In the genomic region with DNA sequence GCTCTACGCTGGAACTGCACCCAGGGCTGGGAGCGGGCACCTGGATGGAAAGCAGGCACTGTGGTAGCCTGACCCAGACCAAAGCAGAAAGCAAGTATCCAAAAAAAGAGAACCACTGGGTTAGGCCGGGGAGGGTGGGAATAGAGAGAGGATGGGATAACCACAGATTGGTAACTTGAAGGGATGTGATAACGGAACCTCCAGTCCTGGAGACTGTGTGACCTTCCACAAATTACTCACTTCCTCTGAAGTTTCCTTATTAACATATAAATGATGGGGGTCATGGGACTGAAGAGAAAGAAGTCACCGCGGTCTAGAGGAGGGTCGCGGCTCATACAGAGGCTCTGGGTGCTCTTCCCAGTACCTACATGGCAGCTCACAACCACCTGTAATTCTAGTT, we compare ENCODE assay signal across 27 mouse cellular contexts. TPM values are rescaled to one million over a fixed set of nuclear protein-coding genes. Genes with fewer than 3 reads are reported as not detected.
DNase-seq lines count a peak whose midpoint lies in the region; ATAC-seq and TF ChIP-seq lines count a peak whose summit lies in the region.
"Had no signal": no experiment of that assay in that cellular context is flagged by ENCODE, and none has a peak within 500 bp of the region (broad histone marks: within the 10 kb centered on the region; RNA-seq: fewer than 3 reads in every experiment).

No protein-coding gene starts in this region.

- no peaks in the 10 kb centered on the region for H3K9me3 ChIP-seq in hindbrain, embryonic 10.5 days
- H3K9me3 ChIP-seq in hindbrain, embryonic 13.5 days, result no peaks in the 10 kb centered on the region
- no peaks in the 10 kb centered on the region for H3K9me3 ChIP-seq in E14TG2a.4 (ENCODE audit: low read length)
- H3K9me3 ChIP-seq: embryonic facial prominence, embryonic 10.5 days; embryonic facial prominence, embryonic 13.5 days; forebrain, embryonic 12.5 days; forebrain, embryonic 15.5 days had no signal

- peaks cover 89% of the 10 kb centered on the region for H3K36me3 ChIP-seq in hindbrain, embryonic 10.5 days
- H3K36me3 ChIP-seq in hindbrain, embryonic 13.5 days, result peaks cover 84% of the 10 kb centered on the region
- peaks cover 14% of the 10 kb centered on the region for H3K36me3 ChIP-seq in E14TG2a.4 (ENCODE audit: insufficient read depth, low read length)

- H3K27me3 ChIP-seq in hindbrain, embryonic 10.5 days (ENCODE audit: insufficient read depth, poor library complexity, severe bottlenecking), result peaks cover 51% of the 10 kb centered on the region
- 0 out of 2 replicates have a peak, but pooled peaks cover 18% of the 10 kb centered on the region for H3K27me3 ChIP-seq in hindbrain, embryonic 13.5 days
- H3K27me3 ChIP-seq in E14TG2a.4 (ENCODE audit: insufficient read depth, low read length), result peaks cover 47% of the 10 kb centered on the region
- H3K27me3 ChIP-seq: forebrain, embryonic 15.5 days; Patski had no signal

- H3K4me3 ChIP-seq in hindbrain, embryonic 10.5 days, result peak overlapping the region; percentile 24; the same call in 1 of the 2 replicates
- no peak overlapping the region for H3K4me3 ChIP-seq in hindbrain, embryonic 13.5 days
- H3K4me3 ChIP-seq in E14TG2a.4 (replicated peaks; ENCODE audit: low read length), result peak overlapping the region; percentile 46; the same call in 1 of the 2 replicates
- H3K4me3 ChIP-seq: embryonic facial prominence, embryonic 10.5 days; embryonic facial prominence, embryonic 13.5 days; erythroblast, embryonic 14.5 days; forebrain, embryonic 12.5 days; forebrain, embryonic 15.5 days; heart, adult 2 months had no signal

- no peak overlapping the region for H3K27ac ChIP-seq in hindbrain, embryonic 10.5 days
- H3K27ac ChIP-seq in hindbrain, embryonic 13.5 days, result no peak overlapping the region
- H3K27ac ChIP-seq: embryonic facial prominence, embryonic 10.5 days; embryonic facial prominence, embryonic 13.5 days; forebrain, embryonic 12.5 days; forebrain, embryonic 15.5 days; heart, adult 2 months; hindbrain, embryonic 14.5 days; hindbrain, postnatal 0 days had no signal

- peaks cover 50% of the 10 kb centered on the region for H3K4me1 ChIP-seq in hindbrain, embryonic 10.5 days (replicated peaks)
- peaks cover 58% of the 10 kb centered on the region for H3K4me1 ChIP-seq in hindbrain, embryonic 13.5 days (replicated peaks)
- peaks cover 68% of the 10 kb centered on the region for H3K4me1 ChIP-seq in E14TG2a.4 (replicated peaks; ENCODE audit: low read depth, low read length)

- no peak overlapping the region for H3K4me2 ChIP-seq in hindbrain, embryonic 13.5 days
- H3K4me2 ChIP-seq: embryonic facial prominence, embryonic 13.5 days; forebrain, embryonic 12.5 days; forebrain, embryonic 15.5 days; heart, embryonic 11.5 days; hindbrain, embryonic 14.5 days had no signal

- DNase-seq in hindbrain, embryonic 10.5 days (ENCODE audit: low spot score), result no peak
- DNase-seq in right cerebral cortex, postnatal 4 days, result no peak
- no peak for DNase-seq in kidney, adult 9 months
- DNase-seq in heart, adult 9 months (ENCODE audit: low spot score in 2 of 2), result no peak
- DNase-seq: adrenal gland, adult 8-10 months; adrenal gland, postnatal 25 days; cerebellum, postnatal 10 days; embryo, embryonic 11 days; gastrocnemius, postnatal 25 days had no signal

- ATAC-seq in hindbrain, embryonic 13.5 days (ENCODE audit: low FRiP score), result no peak
- ATAC-seq in granulocyte monocyte progenitor cell, adult 5-6 weeks (replicated peaks; ENCODE audit: poor library complexity, severe bottlenecking), result peak; percentile 61
- ATAC-seq: CD4-positive, CD25-positive, alpha-beta regulatory T cell, adult 4 months; forebrain, embryonic 15.5 days; hindbrain, postnatal 0 days; inflammation-experienced regulatory T-cells, adult 6 months; intestine, embryonic 16.5 days; Patski had no signal

- WGBS in hindbrain, embryonic 10.5 days, result 85% methylated on average over 8 of the region's 8 CpGs
- WGBS in hindbrain, embryonic 13.5 days, result 79% methylated on average over 8 of the region's 8 CpGs

- no peak overlapping the region for H3K9ac ChIP-seq in hindbrain, embryonic 13.5 days
- H3K9ac ChIP-seq: embryonic facial prominence, embryonic 13.5 days; forebrain, embryonic 12.5 days; forebrain, embryonic 15.5 days; hindbrain, embryonic 14.5 days had no signal

- TF ChIP-seq CTCF in E14TG2a.4 (conservative IDR thresholded peaks at IDR 0.05; ENCODE audit: low read length), result no peak

RNA-seq across cellular contexts. Expression of gene Fam171a2, which starts 7.2 kb away (rescaled TPM):
- polyA plus RNA-seq in hindbrain, embryonic 10.5 days (2016; fragmentation: Nextera tagmentation; extraction: Ambion mirVana), result 5.2 and 8.3 TPM in 2 replicates
- polyA plus RNA-seq in hindbrain, embryonic 13.5 days (2015; fragmentation: Nextera tagmentation; extraction: Ambion mirVana), result 15.9 and 17.1 TPM in 2 replicates
- total RNA-seq in granulocyte monocyte progenitor cell, adult 5-6 weeks (2014; fragmentation: Nextera tagmentation), result not detected in 2 replicates
- total RNA-seq in granulocyte monocyte progenitor cell, adult 5-6 weeks (2017), result not detected in 2 replicates
- polyA plus RNA-seq: CD4-positive, CD25-positive, alpha-beta regulatory T cell, adult 4 months; inflammation-experienced regulatory T-cells, adult 6 months had no signal

RNA-seq across cellular contexts. Expression of gene Grn, which starts 10.1 kb away (rescaled TPM):
- 76.8 and 88.9 TPM in 2 replicates for polyA plus RNA-seq in hindbrain, embryonic 10.5 days (2016; fragmentation: Nextera tagmentation; extraction: Ambion mirVana)
- polyA plus RNA-seq in hindbrain, embryonic 13.5 days (2015; fragmentation: Nextera tagmentation; extraction: Ambion mirVana), result 76.5 and 77.3 TPM in 2 replicates
- total RNA-seq in granulocyte monocyte progenitor cell, adult 5-6 weeks (2014; fragmentation: Nextera tagmentation), result 110 and 152 TPM in 2 replicates
- total RNA-seq in granulocyte monocyte progenitor cell, adult 5-6 weeks (2017), result 38.6 and 48.3 TPM in 2 replicates

RNA-seq across cellular contexts. Expression of gene Itga2b, which starts 29.7 kb away (rescaled TPM):
- polyA plus RNA-seq in hindbrain, embryonic 10.5 days (2016; fragmentation: Nextera tagmentation; extraction: Ambion mirVana), result 5.6 and 8.3 TPM in 2 replicates
- polyA plus RNA-seq in hindbrain, embryonic 13.5 days (2015; fragmentation: Nextera tagmentation; extraction: Ambion mirVana), result 5.9 and 6.2 TPM in 2 replicates
- 12.4 and 17.1 TPM in 2 replicates for total RNA-seq in granulocyte monocyte progenitor cell, adult 5-6 weeks (2014; fragmentation: Nextera tagmentation)
- total RNA-seq in granulocyte monocyte progenitor cell, adult 5-6 weeks (2017), result 14.4 and 14.7 TPM in 2 replicates

RNA-seq across cellular contexts. Expression of gene Slc25a39, which starts 32.5 kb away (rescaled TPM):
- 236 TPM in 2 replicates for polyA plus RNA-seq in hindbrain, embryonic 10.5 days (2016; fragmentation: Nextera tagmentation; extraction: Ambion mirVana)
- polyA plus RNA-seq in hindbrain, embryonic 13.5 days (2015; fragmentation: Nextera tagmentation; extraction: Ambion mirVana), result 139 and 147 TPM in 2 replicates
- 99.0 and 163 TPM in 2 replicates for total RNA-seq in granulocyte monocyte progenitor cell, adult 5-6 weeks (2014; fragmentation: Nextera tagmentation)
- total RNA-seq in granulocyte monocyte progenitor cell, adult 5-6 weeks (2017), result 51.4 and 53.9 TPM in 2 replicates

RNA-seq across cellular contexts. Expression of gene Rundc3a, which starts 47.1 kb away (rescaled TPM):
- polyA plus RNA-seq in hindbrain, embryonic 10.5 days (2016; fragmentation: Nextera tagmentation; extraction: Ambion mirVana), result 23.5 and 57.0 TPM in 2 replicates
- 135 and 144 TPM in 2 replicates for polyA plus RNA-seq in hindbrain, embryonic 13.5 days (2015; fragmentation: Nextera tagmentation; extraction: Ambion mirVana)
- total RNA-seq in granulocyte monocyte progenitor cell, adult 5-6 weeks (2014; fragmentation: Nextera tagmentation), result not detected in 2 replicates
- not detected in 2 replicates for total RNA-seq in granulocyte monocyte progenitor cell, adult 5-6 weeks (2017)
- total RNA-seq: heart, postnatal 25 days had no signal
- polyA plus RNA-seq: G1E had no signal
